In the genomic region with DNA sequence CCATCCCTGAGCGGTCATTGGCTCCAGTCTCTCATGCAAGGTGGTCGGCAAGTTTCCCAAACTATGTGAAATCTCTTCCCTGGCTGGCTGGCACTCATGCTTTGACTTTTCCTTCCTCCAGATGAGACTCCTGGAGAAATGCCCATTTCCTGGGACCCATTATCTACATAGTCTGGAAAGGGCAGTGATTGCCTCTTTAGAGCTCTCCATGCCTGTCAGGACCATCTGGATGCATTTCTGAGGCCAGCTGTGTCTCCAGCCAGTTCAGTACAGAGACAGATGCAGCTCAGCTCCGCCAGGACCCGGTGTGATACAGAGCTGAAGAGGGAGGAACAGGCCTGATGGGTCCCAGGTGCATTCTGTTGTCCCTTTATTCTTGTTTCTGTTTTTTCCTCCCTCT, we compare ENCODE assay signal across 23 mouse cellular contexts. TPM values are rescaled to one million over a fixed set of nuclear protein-coding genes. Genes with fewer than 3 reads are reported as not detected.
DNase-seq lines count a peak whose midpoint lies in the region; ATAC-seq and TF ChIP-seq lines count a peak whose summit lies in the region.
"Had no signal": no experiment of that assay in that cellular context is flagged by ENCODE, and none has a peak within 500 bp of the region (broad histone marks: within the 10 kb centered on the region; RNA-seq: fewer than 3 reads in every experiment).

No protein-coding gene starts in this region.

- no peaks in the 10 kb centered on the region for H3K36me3 ChIP-seq in embryonic facial prominence, embryonic 14.5 days (ENCODE audit: control insufficient read depth, insufficient read depth, low read length)
- H3K36me3 ChIP-seq in embryonic facial prominence, embryonic 10.5 days (replicated peaks): no peaks in the 10 kb centered on the region; the same call in 1 of the 2 replicates
- no peaks in the 10 kb centered on the region for H3K36me3 ChIP-seq in intestine, embryonic 14.5 days (ENCODE audit: control insufficient read depth, insufficient read depth, low read length)
- no peaks in the 10 kb centered on the region for H3K36me3 ChIP-seq in intestine, embryonic 15.5 days
- H3K36me3 ChIP-seq in midbrain, postnatal 0 days (ENCODE audit: insufficient read depth, low read length): no peaks in the 10 kb centered on the region
- no peaks in the 10 kb centered on the region for H3K36me3 ChIP-seq in midbrain, embryonic 13.5 days
- H3K36me3 ChIP-seq: embryonic facial prominence, embryonic 13.5 days; heart, embryonic 10.5 days; limb, embryonic 12.5 days; lung, embryonic 15.5 days; neural tube, embryonic 12.5 days had no signal

- WGBS in embryonic facial prominence, embryonic 14.5 days: 61% methylated on average over 4 of the region's 4 CpGs
- 70% methylated on average over 4 of the region's 4 CpGs for WGBS in embryonic facial prominence, embryonic 10.5 days
- 82% methylated on average over 4 of the region's 4 CpGs for WGBS in intestine, embryonic 14.5 days
- 77% methylated on average over 4 of the region's 4 CpGs for WGBS in intestine, embryonic 15.5 days
- WGBS in midbrain, postnatal 0 days: 88% methylated on average over 4 of the region's 4 CpGs
- WGBS in midbrain, embryonic 13.5 days: 83% methylated on average over 4 of the region's 4 CpGs

- peaks cover 2% of the 10 kb centered on the region; the same call in 1 of the 2 replicates for H3K4me1 ChIP-seq in embryonic facial prominence, embryonic 14.5 days (ENCODE audit: control insufficient read depth, insufficient read depth, low read length)
- H3K4me1 ChIP-seq in embryonic facial prominence, embryonic 10.5 days: peaks cover 14% of the 10 kb centered on the region
- no peaks in the 10 kb centered on the region for H3K4me1 ChIP-seq in intestine, embryonic 14.5 days (replicated peaks; ENCODE audit: control insufficient read depth, insufficient read depth, low read length)
- no peaks in the 10 kb centered on the region for H3K4me1 ChIP-seq in intestine, embryonic 15.5 days (replicated peaks)
- H3K4me1 ChIP-seq in midbrain, postnatal 0 days (ENCODE audit: insufficient read depth, low read length): no peaks in the 10 kb centered on the region
- no peaks in the 10 kb centered on the region for H3K4me1 ChIP-seq in midbrain, embryonic 13.5 days (replicated peaks)
- H3K4me1 ChIP-seq: heart, embryonic 10.5 days; limb, embryonic 12.5 days; lung, embryonic 15.5 days; neural tube, embryonic 12.5 days had no signal

- no peaks in the 10 kb centered on the region for H3K9me3 ChIP-seq in embryonic facial prominence, embryonic 14.5 days (ENCODE audit: control insufficient read depth, low read length)
- no peaks in the 10 kb centered on the region for H3K9me3 ChIP-seq in embryonic facial prominence, embryonic 10.5 days
- no peaks in the 10 kb centered on the region for H3K9me3 ChIP-seq in intestine, embryonic 14.5 days (ENCODE audit: control insufficient read depth, low read length)
- H3K9me3 ChIP-seq in intestine, embryonic 15.5 days: no peaks in the 10 kb centered on the region
- H3K9me3 ChIP-seq in midbrain, postnatal 0 days (ENCODE audit: low read length): no peaks in the 10 kb centered on the region
- no peaks in the 10 kb centered on the region for H3K9me3 ChIP-seq in midbrain, embryonic 13.5 days
- H3K9me3 ChIP-seq: heart, embryonic 10.5 days; limb, embryonic 12.5 days; lung, embryonic 15.5 days; neural tube, embryonic 12.5 days had no signal

- H3K27me3 ChIP-seq in embryonic facial prominence, embryonic 14.5 days (replicated peaks; ENCODE audit: control insufficient read depth, insufficient read depth, low read length): no peaks in the 10 kb centered on the region
- H3K27me3 ChIP-seq in embryonic facial prominence, embryonic 10.5 days (replicated peaks; ENCODE audit: low read depth, poor library complexity, severe bottlenecking): no peaks in the 10 kb centered on the region
- H3K27me3 ChIP-seq in intestine, embryonic 14.5 days (replicated peaks; ENCODE audit: control insufficient read depth, insufficient read depth, low read length): no peaks in the 10 kb centered on the region
- no peaks in the 10 kb centered on the region for H3K27me3 ChIP-seq in intestine, embryonic 15.5 days (replicated peaks)
- H3K27me3 ChIP-seq in midbrain, postnatal 0 days (ENCODE audit: insufficient read depth, low read length): no peaks in the 10 kb centered on the region
- no peaks in the 10 kb centered on the region for H3K27me3 ChIP-seq in midbrain, embryonic 13.5 days
- H3K27me3 ChIP-seq: embryonic facial prominence, embryonic 13.5 days; limb, embryonic 12.5 days; lung, embryonic 15.5 days; neural tube, embryonic 12.5 days had no signal

- H3K27ac ChIP-seq in embryonic facial prominence, embryonic 14.5 days (replicated peaks; ENCODE audit: low read depth, low read length): no peak overlapping the region
- H3K27ac ChIP-seq in embryonic facial prominence, embryonic 10.5 days (replicated peaks): no peak overlapping the region
- no peak overlapping the region for H3K27ac ChIP-seq in intestine, embryonic 14.5 days (ENCODE audit: low read depth)
- no peak overlapping the region for H3K27ac ChIP-seq in intestine, embryonic 15.5 days
- H3K27ac ChIP-seq in midbrain, postnatal 0 days (ENCODE audit: low read depth, low read length): no peak overlapping the region
- H3K27ac ChIP-seq in midbrain, embryonic 13.5 days: no peak overlapping the region
- H3K27ac ChIP-seq: embryonic facial prominence, embryonic 13.5 days; heart, embryonic 10.5 days; limb, embryonic 12.5 days; liver, embryonic 14.5 days; lung, embryonic 15.5 days; neural tube, embryonic 12.5 days had no signal

- TF ChIP-seq CTCF in midbrain, postnatal 0 days (IDR thresholded peaks at IDR 0.05): no peak

- H3K9ac ChIP-seq in embryonic facial prominence, embryonic 14.5 days (ENCODE audit: low read depth, low read length): no peak overlapping the region
- no peak overlapping the region for H3K9ac ChIP-seq in intestine, embryonic 14.5 days (ENCODE audit: low read length)
- no peak overlapping the region for H3K9ac ChIP-seq in intestine, embryonic 15.5 days
- no peak overlapping the region for H3K9ac ChIP-seq in midbrain, postnatal 0 days (replicated peaks; ENCODE audit: low read length, poor library complexity, severe bottlenecking)
- H3K9ac ChIP-seq in midbrain, embryonic 13.5 days (replicated peaks): no peak overlapping the region
- H3K9ac ChIP-seq: embryonic facial prominence, embryonic 13.5 days; limb, embryonic 12.5 days; liver, embryonic 14.5 days; lung, embryonic 15.5 days; neural tube, embryonic 12.5 days had no signal

- DNase-seq in embryonic facial prominence, embryonic 14.5 days (ENCODE audit: low spot score): peak; percentile 40
- DNase-seq in embryonic facial prominence, embryonic 10.5 days (ENCODE audit: low spot score): no peak
- DNase-seq in intestine, embryonic 14.5 days (ENCODE audit: low spot score): peak; percentile 43
- peak; percentile 71 for DNase-seq in midbrain, postnatal 0 days (ENCODE audit: low spot score)
- DNase-seq in embryo, embryonic 10 days (ENCODE audit: low spot score): no peak
- DNase-seq: adrenal gland, postnatal 25 days; cerebellum, adult 18-20 months; kidney, adult 8-10 months; kidney, postnatal 14 days; spleen, adult 18-20 months; thymus, postnatal 36 days had no signal

- H3K4me2 ChIP-seq in embryonic facial prominence, embryonic 14.5 days (ENCODE audit: low read depth, low read length): no peak overlapping the region
- no peak overlapping the region for H3K4me2 ChIP-seq in intestine, embryonic 14.5 days (ENCODE audit: low read length)
- no peak overlapping the region for H3K4me2 ChIP-seq in intestine, embryonic 15.5 days (replicated peaks)
- H3K4me2 ChIP-seq in midbrain, postnatal 0 days (ENCODE audit: low read depth, low read length, poor library complexity, severe bottlenecking): no peak overlapping the region
- H3K4me2 ChIP-seq in midbrain, embryonic 13.5 days (replicated peaks): no peak overlapping the region
- H3K4me2 ChIP-seq: embryonic facial prominence, embryonic 13.5 days; limb, embryonic 12.5 days; lung, embryonic 15.5 days; neural tube, embryonic 12.5 days had no signal

- H3K4me3 ChIP-seq in embryonic facial prominence, embryonic 14.5 days (ENCODE audit: low read depth, low read length): no peak overlapping the region
- H3K4me3 ChIP-seq in embryonic facial prominence, embryonic 10.5 days: no peak overlapping the region
- H3K4me3 ChIP-seq in intestine, embryonic 14.5 days (ENCODE audit: low read depth, low read length): no peak overlapping the region
- H3K4me3 ChIP-seq in intestine, embryonic 15.5 days (replicated peaks): no peak overlapping the region
- H3K4me3 ChIP-seq in midbrain, postnatal 0 days (ENCODE audit: low read depth, low read length): no peak overlapping the region
- no peak overlapping the region for H3K4me3 ChIP-seq in midbrain, embryonic 13.5 days (replicated peaks)
- H3K4me3 ChIP-seq: embryonic facial prominence, embryonic 13.5 days; heart, embryonic 10.5 days; limb, embryonic 12.5 days; lung, embryonic 15.5 days; neural tube, embryonic 12.5 days had no signal

- no peak for ATAC-seq in embryonic facial prominence, embryonic 14.5 days (ENCODE audit: low read depth)
- no peak for ATAC-seq in intestine, embryonic 14.5 days (replicated peaks; ENCODE audit: low FRiP score, low TSS enrichment, low read depth)
- no peak for ATAC-seq in intestine, embryonic 15.5 days
- ATAC-seq in midbrain, postnatal 0 days (ENCODE audit: low FRiP score): no peak
- ATAC-seq in midbrain, embryonic 13.5 days: no peak
- ATAC-seq: forebrain, embryonic 16.5 days had no signal

RNA-seq across cellular contexts. Expression of a gene that starts 46.3 kb away (rescaled TPM):
- 8.8 and 10.0 TPM in 2 replicates for polyA plus RNA-seq in embryonic facial prominence, embryonic 14.5 days (2014; fragmentation: Nextera tagmentation; extraction: Ambion mirVana)
- 0.69 and 1.2 TPM in 2 replicates for polyA plus RNA-seq in embryonic facial prominence, embryonic 10.5 days (2016; fragmentation: Nextera tagmentation; extraction: Ambion mirVana)
- polyA plus RNA-seq in intestine, embryonic 14.5 days (2014; fragmentation: Nextera tagmentation; extraction: Ambion mirVana): 5.5 and 7.0 TPM in 2 replicates
- polyA plus RNA-seq in intestine, embryonic 15.5 days (2015; fragmentation: Nextera tagmentation; extraction: Ambion mirVana): 11.3 and 11.7 TPM in 2 replicates
- total RNA-seq in midbrain, postnatal 0 days (2014; rRNA removed): 9.3 and 9.9 TPM in 2 replicates
- polyA plus RNA-seq in midbrain, postnatal 0 days (2015; fragmentation: Nextera tagmentation; extraction: Ambion mirVana): 4.2 and 4.9 TPM in 2 replicates
- polyA plus RNA-seq in midbrain, embryonic 13.5 days (2015; fragmentation: Nextera tagmentation; extraction: Ambion mirVana): 0.81 and 0.89 TPM in 2 replicates
- total RNA-seq: common myeloid progenitor, adult 5-6 weeks; megakaryocyte, adult 5-6 weeks; monocyte, adult 5-6 weeks had no signal

Comparison
In these comparisons a context has a peak if more than half of its experiments do, and no peak if none do; other contexts are left out.
1. DNase-seq: peak in embryonic facial prominence, embryonic 14.5 days (single experiment), intestine, embryonic 14.5 days (single experiment) and midbrain, postnatal 0 days (single experiment); none in embryonic facial prominence, embryonic 10.5 days (single experiment) and embryo, embryonic 10 days (single experiment).